ENCODE assay signal across 30 mouse cellular contexts in the genomic region with DNA sequence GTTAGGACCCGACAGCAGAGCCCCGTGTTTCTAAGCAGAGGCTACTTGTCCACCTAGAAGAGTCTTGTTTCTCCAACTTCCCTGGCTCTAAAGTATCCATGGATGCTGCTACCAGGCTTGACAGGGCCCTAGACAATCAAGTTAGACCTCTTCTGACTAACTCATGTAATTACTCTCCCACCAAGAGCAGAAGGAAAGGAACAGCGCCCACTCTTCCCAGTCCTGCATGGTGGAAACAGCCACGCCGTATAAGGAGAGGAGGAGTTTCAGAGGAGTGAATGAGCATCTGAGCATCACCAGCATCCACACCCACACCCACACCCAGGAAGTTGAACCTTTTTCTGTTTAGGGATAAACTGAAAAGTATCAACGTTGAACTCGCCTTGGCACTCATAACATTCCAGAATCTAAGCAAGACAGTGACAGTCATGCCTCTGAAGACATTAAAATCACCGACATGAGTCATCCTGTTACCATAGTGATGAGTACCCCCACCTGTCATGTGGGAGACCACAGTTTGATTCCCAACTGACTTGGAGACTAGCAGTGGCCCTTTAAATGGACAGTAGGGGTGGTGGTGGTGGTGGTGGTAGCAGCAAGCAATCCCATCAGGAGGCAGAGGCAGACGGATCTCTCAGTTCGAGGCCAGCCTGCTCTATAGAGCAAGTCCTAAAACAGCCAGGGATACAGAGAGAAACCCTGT. TPM values are rescaled to one million over a fixed set of nuclear protein-coding genes. Genes with fewer than 3 reads are reported as not detected.
A peak's percentile ranks its signal among the peaks of the same experiment; 100 is the strongest.
DNase-seq lines count a peak whose midpoint lies in the region; ATAC-seq and TF ChIP-seq lines count a peak whose summit lies in the region.
"Had no signal": no experiment of that assay in that cellular context is flagged by ENCODE, and none has a peak within 500 bp of the region (broad histone marks: within the 10 kb centered on the region; RNA-seq: fewer than 3 reads in every experiment).

No protein-coding gene starts in this region.

- in situ Hi-C loops in CH12.LX (cut with MboI; ENCODE audit: low pct_ligation_motif_present, low pct_unique_long_range_greater_than_20kb, low sequenced_read_pairs): no loop called here

- no peak for DNase-seq in heart, adult 18-20 months
- no peak for DNase-seq in limb, embryonic 10.5 days (ENCODE audit: low spot score)
- no peak for DNase-seq in CH12.LX (ENCODE audit: extremely low read depth)
- no peak for DNase-seq in limb, embryonic 14.5 days (ENCODE audit: low spot score)
- no peak for DNase-seq in kidney, postnatal 10 days
- DNase-seq: adrenal gland, postnatal 10 days; cerebellum, postnatal 10 days; gastrocnemius, postnatal 14 days; heart, postnatal 14 days; kidney, postnatal 4 days; liver, postnatal 0 days; lung, postnatal 10 days; right cerebral cortex, postnatal 4 days; thymus, postnatal 25 days had no signal

- H3K36me3 ChIP-seq in heart, embryonic 13.5 days: peaks cover 20% of the 10 kb centered on the region
- peaks cover 11% of the 10 kb centered on the region; the same call in 1 of the 2 replicates for H3K36me3 ChIP-seq in limb, embryonic 13.5 days
- H3K36me3 ChIP-seq in limb, embryonic 10.5 days: no peaks in the 10 kb centered on the region
- H3K36me3 ChIP-seq in CH12.LX (replicated peaks in 1 of 2; ENCODE audit: control insufficient read depth in 1 of 2, insufficient read depth in 1 of 2, low read length in 1 of 2): peaks cover 24 to 41% of the 10 kb centered on the region in 2 experiments
- peaks cover 2% of the 10 kb centered on the region; the same call in 1 of the 2 replicates for H3K36me3 ChIP-seq in limb, embryonic 14.5 days (ENCODE audit: control insufficient read depth, insufficient read depth, low read length)
- H3K36me3 ChIP-seq: embryonic facial prominence, embryonic 15.5 days; forebrain, embryonic 10.5 days; hindbrain, embryonic 15.5 days; intestine, embryonic 15.5 days; midbrain, embryonic 15.5 days; neural tube, embryonic 15.5 days had no signal

- no peak for ATAC-seq in heart, embryonic 13.5 days (ENCODE audit: extremely low read depth, insufficient number of reproducible peaks, low FRiP score, low TSS enrichment)
- ATAC-seq in limb, embryonic 13.5 days (ENCODE audit: low FRiP score, low read depth): no peak
- ATAC-seq in limb, embryonic 14.5 days (ENCODE audit: low FRiP score, low read depth): no peak
- ATAC-seq: activated CD4-positive, CD25-positive, alpha-beta regulatory T cell, adult 4 months; CD4-positive, CD25-positive, alpha-beta regulatory T cell, adult 4 months; intestine, embryonic 15.5 days; liver, postnatal 0 days; midbrain, embryonic 15.5 days had no signal

- TF ChIP-seq EP300 in CH12.LX (IDR thresholded peaks at IDR 0.05; ENCODE audit: low read length): no peak

- H3K9me3 ChIP-seq in heart, embryonic 13.5 days: no peaks in the 10 kb centered on the region
- no peaks in the 10 kb centered on the region for H3K9me3 ChIP-seq in limb, embryonic 13.5 days
- no peaks in the 10 kb centered on the region for H3K9me3 ChIP-seq in limb, embryonic 10.5 days (replicated peaks)
- H3K9me3 ChIP-seq in CH12.LX (replicated peaks; ENCODE audit: low read length): no peaks in the 10 kb centered on the region
- no peaks in the 10 kb centered on the region for H3K9me3 ChIP-seq in limb, embryonic 14.5 days (ENCODE audit: control insufficient read depth, low read length)
- H3K9me3 ChIP-seq: embryonic facial prominence, embryonic 15.5 days; forebrain, embryonic 10.5 days; G1E; hindbrain, embryonic 15.5 days; intestine, embryonic 15.5 days; midbrain, embryonic 15.5 days; neural tube, embryonic 15.5 days had no signal

- peak overlapping the region; percentile 91 for H3K27ac ChIP-seq in heart, embryonic 13.5 days (replicated peaks)
- peak overlapping the region; percentile 61; the same call in 1 of the 2 replicates for H3K27ac ChIP-seq in limb, embryonic 13.5 days
- H3K27ac ChIP-seq in limb, embryonic 10.5 days: no peak overlapping the region
- no peak overlapping the region for H3K27ac ChIP-seq in CH12.LX (ENCODE audit: insufficient read depth, low read depth)
- H3K27ac ChIP-seq in limb, embryonic 14.5 days (replicated peaks; ENCODE audit: low read depth, low read length): peak overlapping the region; percentile 49
- H3K27ac ChIP-seq: forebrain, embryonic 10.5 days; hindbrain, embryonic 15.5 days; intestine, embryonic 15.5 days; midbrain, embryonic 15.5 days; neural tube, embryonic 15.5 days had no signal

- peaks cover 79% of the 10 kb centered on the region for H3K4me1 ChIP-seq in heart, embryonic 13.5 days
- H3K4me1 ChIP-seq in limb, embryonic 13.5 days: peaks cover 27% of the 10 kb centered on the region
- peaks cover 18% of the 10 kb centered on the region for H3K4me1 ChIP-seq in limb, embryonic 10.5 days
- peaks cover 39 to 73% of the 10 kb centered on the region in 2 experiments for H3K4me1 ChIP-seq in CH12.LX (ENCODE audit: control insufficient read depth in 1 of 2, insufficient read depth in 2 of 2)
- H3K4me1 ChIP-seq in limb, embryonic 14.5 days (ENCODE audit: control insufficient read depth, insufficient read depth, low read length): peaks cover 15% of the 10 kb centered on the region

- dilution Hi-C loops in CH12.LX (cut with MboI; ENCODE audit: extremely low pct_ligation_motif_present, extremely low pct_unique_long_range_greater_than_20kb, low sequenced_read_pairs): no loop called here

- 84% methylated on average over 10 of the region's 10 CpGs for WGBS in heart, embryonic 13.5 days
- 90% methylated on average over 10 of the region's 10 CpGs for WGBS in limb, embryonic 13.5 days
- 92% methylated on average over 10 of the region's 10 CpGs for WGBS in limb, embryonic 10.5 days
- 90% methylated on average over 10 of the region's 10 CpGs for WGBS in limb, embryonic 14.5 days

- no peak for TF ChIP-seq CTCF in CH12.LX (conservative IDR thresholded peaks at IDR 0.05 in 1 of 2, IDR thresholded peaks at IDR 0.05 in 1 of 2; ENCODE audit: low read depth in 2 of 2, low read length in 2 of 2)

- no peaks in the 10 kb centered on the region for H3K27me3 ChIP-seq in heart, embryonic 13.5 days (replicated peaks)
- H3K27me3 ChIP-seq in limb, embryonic 13.5 days: no peaks in the 10 kb centered on the region
- H3K27me3 ChIP-seq in limb, embryonic 10.5 days (ENCODE audit: low read depth, poor library complexity, severe bottlenecking): no peaks in the 10 kb centered on the region
- H3K27me3 ChIP-seq in CH12.LX (replicated peaks): no peaks in the 10 kb centered on the region
- H3K27me3 ChIP-seq in limb, embryonic 14.5 days (ENCODE audit: control insufficient read depth, insufficient read depth, low read length): no peaks in the 10 kb centered on the region
- H3K27me3 ChIP-seq: embryonic facial prominence, embryonic 15.5 days; intestine, embryonic 15.5 days; midbrain, embryonic 15.5 days had no signal

- 0 out of 2 replicates have a peak overlapping the region, but pooled peaks have one; percentile 6 for H3K9ac ChIP-seq in heart, embryonic 13.5 days
- no peak overlapping the region for H3K9ac ChIP-seq in limb, embryonic 13.5 days
- H3K9ac ChIP-seq in CH12.LX (ENCODE audit: insufficient read depth, low read depth): no peak overlapping the region
- H3K9ac ChIP-seq in limb, embryonic 14.5 days (ENCODE audit: low read depth, low read length, severe bottlenecking): no peak overlapping the region
- H3K9ac ChIP-seq: embryonic facial prominence, embryonic 15.5 days; hindbrain, embryonic 15.5 days; intestine, embryonic 15.5 days; liver, postnatal 0 days; midbrain, embryonic 15.5 days; neural tube, embryonic 15.5 days had no signal

- TF ChIP-seq RAD21 in CH12.LX (IDR thresholded peaks at IDR 0.05; ENCODE audit: low read depth, low read length): no peak

- H3K4me3 ChIP-seq in heart, embryonic 13.5 days: 0 out of 2 replicates have a peak overlapping the region, but pooled peaks have one; percentile 88
- no peak overlapping the region for H3K4me3 ChIP-seq in limb, embryonic 13.5 days
- H3K4me3 ChIP-seq in limb, embryonic 10.5 days: no peak overlapping the region
- H3K4me3 ChIP-seq in CH12.LX (replicated peaks in 1 of 3; ENCODE audit: low read depth in 2 of 3, low read length in 2 of 3, poor library complexity in 1 of 3): no peak overlapping the region
- H3K4me3 ChIP-seq in limb, embryonic 14.5 days (replicated peaks; ENCODE audit: low read length): no peak overlapping the region
- H3K4me3 ChIP-seq: embryonic facial prominence, embryonic 15.5 days; forebrain, embryonic 10.5 days; hindbrain, embryonic 15.5 days; intestine, embryonic 15.5 days; midbrain, embryonic 15.5 days; neural tube, embryonic 15.5 days had no signal

- TF ChIP-seq POLR2A in CH12.LX (IDR thresholded peaks at IDR 0.05; ENCODE audit: low read depth, low read length): no peak
- TF ChIP-seq POLR2A in limb, embryonic 14.5 days (IDR thresholded peaks at IDR 0.05; ENCODE audit: borderline replicate concordance, extremely low read depth, insufficient read depth, insufficient read length): no peak

- peak overlapping the region; percentile 86 for H3K4me2 ChIP-seq in heart, embryonic 13.5 days
- no peak overlapping the region for H3K4me2 ChIP-seq in limb, embryonic 13.5 days (replicated peaks)
- H3K4me2 ChIP-seq in CH12.LX (ENCODE audit: insufficient read depth, low read depth, poor library complexity, severe bottlenecking): peak overlapping the region; percentile 85; the same call in 1 of the 2 replicates
- 0 out of 2 replicates have a peak overlapping the region, but pooled peaks have one; percentile 7 for H3K4me2 ChIP-seq in limb, embryonic 14.5 days (replicated peaks; ENCODE audit: low read depth, low read length, severe bottlenecking)
- H3K4me2 ChIP-seq: embryonic facial prominence, embryonic 15.5 days; intestine, embryonic 15.5 days; midbrain, embryonic 15.5 days; neural tube, embryonic 15.5 days had no signal

- H3K79me2 ChIP-seq in CH12.LX (replicated peaks; ENCODE audit: control insufficient read depth, extremely low read depth, insufficient read depth, poor library complexity, severe bottlenecking): peaks cover 40% of the 10 kb centered on the region

RNA-seq across cellular contexts. Expression of gene Sft2d2, which starts 3.5 kb away (rescaled TPM):
- polyA plus RNA-seq in heart, embryonic 13.5 days (2015; fragmentation: Nextera tagmentation; extraction: Ambion mirVana): 19.4 and 20.4 TPM in 2 replicates
- 10 to 100 TPM; 14.8 to 15.4 TPM for total RNA-seq in heart, adult 18-20 months (2021)
- 14.4 and 17.0 TPM in 2 replicates for polyA plus RNA-seq in limb, embryonic 13.5 days (2015; fragmentation: Nextera tagmentation; extraction: Ambion mirVana)
- 9.4 and 13.1 TPM in 2 replicates for polyA plus RNA-seq in limb, embryonic 10.5 days (2016; fragmentation: Nextera tagmentation; extraction: Ambion mirVana)
- total RNA-seq in CH12.LX (2012; rRNA removed): 16.8 and 27.2 TPM in 2 replicates
- 25.2 and 26.0 TPM in 2 replicates for total RNA-seq in CH12.LX (2014; rRNA removed)
- polyA plus RNA-seq in CH12.LX (2012; ENCODE audit: insufficient read length, low read depth): 30.0 and 31.6 TPM in 2 replicates
- 21.1 and 23.7 TPM in 2 replicates for polyA plus RNA-seq in limb, embryonic 14.5 days (2012; rRNA removed)
- polyA plus RNA-seq in limb, embryonic 14.5 days (2014; fragmentation: Nextera tagmentation; extraction: Ambion mirVana): 26.9 and 27.6 TPM in 2 replicates

RNA-seq across cellular contexts. Expression of gene Tbx19, which starts 30.1 kb away (rescaled TPM):
- polyA plus RNA-seq in heart, embryonic 13.5 days (2015; fragmentation: Nextera tagmentation; extraction: Ambion mirVana): not detected in 2 replicates
- total RNA-seq in heart, adult 18-20 months (2021): not detected
- polyA plus RNA-seq in limb, embryonic 13.5 days (2015; fragmentation: Nextera tagmentation; extraction: Ambion mirVana): not detected in 2 replicates
- polyA plus RNA-seq in limb, embryonic 10.5 days (2016; fragmentation: Nextera tagmentation; extraction: Ambion mirVana): not detected in 2 replicates
- total RNA-seq in CH12.LX (2012; rRNA removed) (0.04 TPM in 1 of 2 replicates, not detected in the other), CH12.LX (2014; rRNA removed) (0.44 TPM in 1 of 2 replicates, not detected in the other)
- 0.52 and 0.66 TPM in 2 replicates for polyA plus RNA-seq in CH12.LX (2012; ENCODE audit: insufficient read length, low read depth)
- polyA plus RNA-seq in limb, embryonic 14.5 days (2012; rRNA removed): not detected in 2 replicates
- polyA plus RNA-seq in limb, embryonic 14.5 days (2014; fragmentation: Nextera tagmentation; extraction: Ambion mirVana): not detected in 2 replicates
- total RNA-seq: adrenal gland, postnatal 10 days; G1E; gastrocnemius, postnatal 14 days; heart, postnatal 14 days; layer of hippocampus, postnatal 14 days; left cerebral cortex, postnatal 14 days; liver, adult 2 months had no signal
- polyA plus RNA-seq: activated CD4-positive, CD25-positive, alpha-beta regulatory T cell, adult 4 months; CD4-positive, CD25-positive, alpha-beta regulatory T cell, adult 4 months; embryonic facial prominence, embryonic 15.5 days; forebrain, embryonic 10.5 days; G1E; hindbrain, embryonic 15.5 days; intestine, embryonic 15.5 days; kidney, embryonic 14.5 days; liver, adult 2 months; neural tube, embryonic 15.5 days; stomach, embryonic 16.5 days had no signal

RNA-seq across cellular contexts. Expression of gene Tiprl, which starts 46.1 kb away (rescaled TPM):
- polyA plus RNA-seq in heart, embryonic 13.5 days (2015; fragmentation: Nextera tagmentation; extraction: Ambion mirVana): 78.9 and 92.6 TPM in 2 replicates
- 10 to 100 TPM; 34.6 to 45.4 TPM for total RNA-seq in heart, adult 18-20 months (2021)
- polyA plus RNA-seq in limb, embryonic 13.5 days (2015; fragmentation: Nextera tagmentation; extraction: Ambion mirVana): 97.3 and 107 TPM in 2 replicates
- polyA plus RNA-seq in limb, embryonic 10.5 days (2016; fragmentation: Nextera tagmentation; extraction: Ambion mirVana): 81.4 and 91.7 TPM in 2 replicates
- 34.0 and 36.1 TPM in 2 replicates for total RNA-seq in CH12.LX (2012; rRNA removed)
- total RNA-seq in CH12.LX (2014; rRNA removed): 82.2 and 83.2 TPM in 2 replicates
- 45.7 and 55.1 TPM in 2 replicates for polyA plus RNA-seq in CH12.LX (2012; ENCODE audit: insufficient read length, low read depth)
- polyA plus RNA-seq in limb, embryonic 14.5 days (2012; rRNA removed): 34.5 and 52.4 TPM in 2 replicates
- polyA plus RNA-seq in limb, embryonic 14.5 days (2014; fragmentation: Nextera tagmentation; extraction: Ambion mirVana): 84.9 and 99.1 TPM in 2 replicates

Comparison
In these comparisons a context has a peak if more than half of its experiments do, and no peak if none do; other contexts are left out.
1. H3K27ac ChIP-seq: peak in heart, embryonic 13.5 days (single experiment), limb, embryonic 13.5 days (single experiment) and limb, embryonic 14.5 days (single experiment); none in limb, embryonic 10.5 days (single experiment) and CH12.LX (single experiment).